Mouse (Mus musculus): ENCODE data around the gene Isl2.

Gene Isl2

DNA sequence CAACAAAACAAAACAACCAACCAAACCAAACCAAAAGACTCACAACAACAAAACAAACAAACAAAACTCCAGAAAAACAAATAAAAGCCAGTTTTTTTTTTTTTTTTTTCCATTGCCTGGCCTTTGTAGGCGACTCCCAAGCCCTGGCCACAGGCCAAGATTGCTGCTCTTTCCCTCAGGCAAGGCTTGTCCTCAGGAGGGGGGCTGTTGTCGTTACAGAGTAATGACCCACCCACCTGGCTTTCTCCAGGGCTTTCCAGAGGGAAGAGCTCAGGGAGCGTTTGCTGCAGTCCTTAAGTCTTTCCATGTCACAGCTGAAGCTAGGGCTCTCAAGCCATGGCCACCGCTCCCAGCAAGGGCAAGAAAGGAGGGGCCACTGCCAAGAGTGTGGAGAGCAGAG lies at the start of gene Isl2:
TSS of gene Isl2 (plus strand) at position 296 of the 400 bp plus-strand sequence.
- no peak for DNase-seq (ENCODE audit: low spot score in 2 of 2)

DNA sequence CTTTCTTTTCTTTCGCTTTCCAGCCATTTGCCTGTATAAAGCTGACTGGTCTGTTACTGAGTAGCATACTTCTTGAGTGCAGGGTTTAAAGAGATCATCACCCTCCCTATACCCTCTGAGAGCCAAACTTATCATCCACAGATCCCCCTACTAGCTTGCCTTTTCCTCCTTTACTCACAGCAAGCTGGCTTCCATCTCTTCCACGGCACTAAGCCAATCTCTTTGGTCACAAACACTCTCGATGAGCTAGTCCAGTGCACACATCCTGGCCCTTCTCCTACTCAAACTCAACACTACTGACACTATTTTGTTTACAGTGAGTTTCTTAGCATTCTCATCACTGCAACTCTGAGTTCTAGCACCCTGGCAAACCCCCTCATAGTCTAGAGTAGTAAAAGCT lies 30.6 kb upstream of the Isl2 start:
- DNase-seq (ENCODE audit: low spot score in 2 of 2): no peak

- DNase-seq (ENCODE audit: low spot score in 2 of 2): no peak
Measured at GRCm38 (mm10) chr9:55508701-55509100, 29.8 kb upstream of the Isl2 start.

GRCm38 (mm10) chr9:55509731-55510130 lies 28.7 kb upstream of the Isl2 start:
- DNase-seq (ENCODE audit: low spot score in 2 of 2): no peak

- no peak for DNase-seq (ENCODE audit: low spot score in 2 of 2)
Measured at GRCm38 (mm10) chr9:55510651-55511235, 27.7 kb upstream of the Isl2 start.

DNA sequence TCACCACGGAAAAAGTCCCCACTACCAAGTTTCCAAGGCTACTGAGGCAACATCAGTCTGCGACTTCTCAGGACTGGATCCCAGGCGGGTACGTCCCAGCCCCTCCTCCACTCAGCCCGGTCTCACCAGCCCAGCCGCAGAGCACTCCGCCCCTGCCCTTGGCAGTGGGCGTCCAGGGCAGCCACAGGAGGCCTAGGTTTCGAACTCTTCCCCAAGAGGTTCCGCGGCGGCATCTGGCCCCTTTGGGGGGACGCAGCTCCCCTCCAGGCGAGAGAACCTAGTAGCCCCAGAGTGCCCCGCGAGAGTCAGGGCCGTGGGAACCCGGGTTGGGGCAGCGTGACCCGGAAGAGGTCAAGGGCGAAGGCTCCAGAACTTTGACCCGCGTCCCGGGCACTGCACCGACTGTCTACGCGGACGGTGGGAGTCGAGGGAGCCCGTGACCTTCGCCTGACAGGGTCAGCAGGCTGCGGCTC lies 26.9 kb upstream of the Isl2 start:
- DNase-seq (ENCODE audit: low spot score in 2 of 2): peak in 1 of 2 experiments; percentile 65

GRCm38 (mm10) chr9:55512027-55512543 lies 26.4 kb upstream of the Isl2 start, which contains the start of gene Etfa:
Gene Etfa, minus strand, starts transcription at chr9:55512243.
- DNase-seq (ENCODE audit: low spot score in 2 of 2): peak; percentile 95 to 97

DNA sequence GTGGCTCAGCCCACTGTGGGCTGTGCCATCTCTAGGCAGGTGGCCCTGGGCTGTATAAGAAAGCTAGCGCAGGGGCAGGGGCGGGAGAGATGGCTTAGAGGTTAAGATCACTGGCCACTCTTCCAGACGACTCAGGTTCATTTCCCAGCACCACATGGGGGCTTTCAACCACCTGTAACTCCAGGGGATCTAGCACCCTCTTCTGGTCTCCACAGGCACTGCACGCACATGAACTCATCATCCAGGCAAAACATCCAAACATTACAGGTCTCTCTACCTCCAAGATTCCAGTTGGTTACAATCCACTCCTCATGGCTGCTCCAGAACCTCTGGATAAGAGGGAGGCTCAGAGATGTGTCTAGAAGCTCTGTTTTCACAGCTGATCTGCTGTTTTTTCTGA lies 12.8 kb upstream of the Isl2 start:
- DNase-seq (ENCODE audit: low spot score in 2 of 2): peak in 1 of 2 experiments; percentile 66

GRCm38 (mm10) chr9:55535907-55536306 lies 2.6 kb upstream of the Isl2 start:
- DNase-seq (ENCODE audit: low spot score in 2 of 2): peak in 1 of 2 experiments; percentile 78

DNA sequence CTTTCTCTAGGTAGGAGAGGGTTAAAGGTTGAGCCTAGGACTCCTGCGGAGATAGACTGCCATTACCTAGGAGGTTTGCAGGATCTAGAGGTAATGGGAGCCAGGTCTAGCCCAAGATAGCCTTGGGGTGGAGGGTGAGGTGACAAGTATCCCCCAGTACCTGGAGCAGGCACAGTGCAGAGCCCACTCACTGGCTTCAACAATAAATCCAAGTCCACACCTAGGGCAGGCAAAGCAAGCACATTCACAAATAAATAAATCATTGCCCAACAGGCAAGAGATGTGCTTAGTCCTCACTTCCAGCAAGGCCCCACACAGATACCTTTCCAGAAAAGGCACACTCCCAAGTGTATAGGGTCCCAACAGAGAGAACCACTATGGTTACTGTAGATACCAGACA lies 534 bp downstream of the Isl2 start:
- DNase-seq (ENCODE audit: low spot score in 2 of 2): no peak

GRCm38 (mm10) chr9:55539661-55540390 lies 1.4 kb downstream of the Isl2 start:
- no peak for DNase-seq (ENCODE audit: low spot score in 2 of 2)

GRCm38 (mm10) chr9:55540391-55540770 lies 1.9 kb downstream of the Isl2 start:
- DNase-seq (ENCODE audit: low spot score in 2 of 2): no peak

DNA sequence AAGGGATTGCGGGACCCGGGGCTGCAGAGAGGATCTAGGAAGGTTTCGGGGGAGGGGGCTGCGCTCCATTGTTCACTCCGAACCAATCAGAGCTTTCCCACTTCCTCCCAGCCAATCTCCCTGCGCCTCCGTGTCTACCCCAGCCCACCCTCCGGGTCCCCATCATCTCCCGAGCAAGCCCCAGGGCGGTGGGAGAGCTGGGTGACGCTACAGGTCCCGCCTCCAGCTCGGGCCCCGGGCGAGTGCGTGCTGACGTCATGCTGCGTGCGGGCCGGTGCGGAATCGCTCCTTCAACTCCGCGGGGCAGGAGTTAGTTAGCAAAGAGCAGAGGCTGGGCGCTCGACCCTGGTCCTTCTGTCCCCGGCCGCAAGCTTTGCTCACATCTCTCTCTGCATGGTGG lies 2.4 kb downstream of the Isl2 start:
- DNase-seq (ENCODE audit: low spot score in 2 of 2): peak in 1 of 2 experiments; percentile 70

GRCm38 (mm10) chr9:55541681-55542365 lies 3.4 kb downstream of the Isl2 start:
- DNase-seq (ENCODE audit: low spot score in 2 of 2): peak in 1 of 2 experiments; percentile 65

GRCm38 (mm10) chr9:55542366-55543325 lies 4.2 kb downstream of the Isl2 start:
- peak in 1 of 2 experiments; percentile 66 for DNase-seq (ENCODE audit: low spot score in 2 of 2)

GRCm38 (mm10) chr9:55543336-55543702 lies 4.8 kb downstream of the Isl2 start:
- no peak for DNase-seq (ENCODE audit: low spot score in 2 of 2)

GRCm38 (mm10) chr9:55543703-55544401 lies 5.4 kb downstream of the Isl2 start:
- DNase-seq (ENCODE audit: low spot score in 2 of 2): peak in 1 of 2 experiments; percentile 65

GRCm38 (mm10) chr9:55544861-55545555 lies 6.5 kb downstream of the Isl2 start:
- peak in 1 of 2 experiments; percentile 64 for DNase-seq (ENCODE audit: low spot score in 2 of 2)

DNA sequence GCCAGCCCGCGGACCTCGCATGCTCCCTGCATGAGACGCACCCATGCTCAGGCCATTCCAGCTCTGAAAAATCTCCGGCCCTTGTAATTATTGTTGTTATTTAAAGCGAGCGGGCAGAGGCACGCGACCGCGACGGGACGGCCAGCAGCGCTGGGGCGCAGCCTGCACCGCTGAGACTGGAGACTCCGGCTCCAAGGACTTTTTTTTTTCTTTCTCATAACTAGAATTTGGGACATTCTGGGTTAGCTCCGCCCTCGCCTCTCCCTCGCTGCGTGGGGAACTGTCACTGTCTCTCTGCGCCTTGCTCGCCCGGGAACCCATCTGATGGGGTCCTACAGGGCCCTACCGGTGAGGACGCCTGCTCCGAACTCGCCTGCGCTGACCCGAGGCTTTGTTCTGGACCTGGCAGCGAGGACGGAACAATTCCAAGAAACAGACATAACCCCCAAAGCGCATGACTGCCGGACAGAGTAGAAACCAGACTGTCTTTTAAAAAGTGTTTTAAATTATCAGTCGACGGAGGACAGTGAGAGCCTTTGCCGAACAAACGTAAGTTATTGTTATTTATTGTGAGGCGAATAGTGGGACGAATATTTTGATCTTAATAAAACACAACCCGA lies 7.2 kb downstream of the Isl2 start:
- DNase-seq (ENCODE audit: low spot score in 2 of 2): peak in 1 of 2 experiments; percentile 62
